Mouse (Mus musculus) urinary bladder, postnatal 4 days (tissue): ENCODE results near the gene Tef.

Experiments used
- DNase-seq, 2 experiments: peaks; one replicate each; pipeline ENCODE4 v3.0.0; 2021 to 2022; ENCODE audit warnings: low spot score in 2 of 2

Gene Tef

DNA sequence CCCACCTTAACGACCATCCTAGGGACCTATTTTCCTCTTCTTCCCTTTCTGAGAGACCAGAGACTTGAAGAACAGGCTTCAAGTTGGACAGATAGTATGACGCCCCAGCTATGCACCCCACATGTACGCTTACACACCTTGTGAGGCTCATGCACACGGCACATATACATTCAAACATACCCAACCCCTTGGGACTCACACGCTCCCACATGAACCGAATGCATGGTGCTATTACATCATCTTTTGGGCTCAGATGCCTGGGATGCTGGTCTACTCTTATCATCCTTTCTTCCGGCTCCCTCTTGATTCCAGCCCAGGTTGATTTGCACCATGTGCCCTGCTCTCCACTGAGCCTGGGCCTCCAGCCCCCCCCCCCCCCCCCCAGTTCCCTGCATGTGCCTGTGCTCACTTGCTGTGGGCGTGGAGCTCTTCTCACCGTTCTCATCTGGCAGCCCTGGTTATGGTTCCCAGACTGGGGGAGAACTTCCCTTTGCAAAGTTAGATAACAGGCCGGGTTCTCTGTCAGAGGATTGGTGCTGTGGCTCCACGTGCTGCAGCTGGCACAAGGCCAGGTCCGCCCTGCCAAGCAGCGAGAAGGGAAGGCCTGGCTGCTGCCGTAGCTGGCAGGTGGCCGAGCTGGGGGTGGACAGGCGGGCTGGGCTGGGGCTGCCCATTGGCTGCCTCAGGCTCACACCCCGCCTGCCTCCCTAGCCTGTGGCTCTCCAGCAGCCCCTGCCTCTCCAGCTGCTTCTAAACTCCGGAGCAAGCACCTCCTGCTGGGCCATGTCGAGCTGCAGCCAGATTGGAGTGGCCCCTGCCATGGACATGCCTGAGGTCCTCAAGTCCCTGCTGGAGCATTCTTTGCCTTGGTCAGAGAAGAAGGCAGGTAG is at the start of gene Tef:
TSS of gene Tef (plus strand) at position 421 of the 890 bp plus-strand sequence.
- peak; percentile 100 for DNase-seq

DNA sequence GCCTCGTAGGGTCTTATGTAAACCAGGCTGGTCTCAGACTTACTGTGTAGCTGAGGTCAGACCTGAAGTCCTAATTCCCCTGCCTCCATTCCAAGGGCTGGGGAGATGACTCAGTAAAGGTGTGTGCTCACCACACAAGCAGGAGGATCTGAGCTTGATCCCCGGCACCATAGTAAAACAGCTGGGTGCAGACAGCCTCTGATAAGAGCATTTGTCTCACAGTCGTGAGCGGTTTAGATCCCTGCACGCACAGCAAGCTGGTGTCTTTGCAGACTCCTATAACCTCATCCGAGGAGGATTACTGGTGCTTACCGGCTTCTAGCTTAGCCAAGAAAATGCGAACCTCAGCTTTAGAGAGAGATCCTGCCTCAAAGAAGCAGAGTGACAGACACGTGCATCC is 48.6 kb upstream of the Tef start:
- DNase-seq: no peak

DNA sequence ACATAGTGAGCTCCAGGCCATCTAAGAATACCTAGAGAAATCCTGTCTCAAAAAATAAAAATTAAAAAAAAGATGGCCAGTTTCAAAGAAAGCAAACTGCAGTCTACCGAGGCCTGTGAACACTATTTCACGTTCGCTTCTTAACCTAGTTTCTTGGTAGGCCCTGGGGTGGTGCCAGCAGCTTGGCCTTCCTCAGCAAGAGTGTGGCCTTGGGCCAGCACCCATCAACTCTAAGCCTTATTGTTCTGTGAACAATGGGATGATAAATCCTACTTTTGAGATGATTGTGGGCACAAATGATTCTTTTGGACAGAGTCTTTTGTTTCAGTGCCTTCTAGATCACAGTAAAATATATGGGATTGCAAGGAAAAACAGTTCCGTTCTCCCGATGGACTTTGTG is 43.5 kb upstream of the Tef start:
- no peak for DNase-seq

GRCm38 (mm10) chr15:81759542-81759941 is 42.7 kb upstream of the Tef start:
- no peak for DNase-seq

DNA sequence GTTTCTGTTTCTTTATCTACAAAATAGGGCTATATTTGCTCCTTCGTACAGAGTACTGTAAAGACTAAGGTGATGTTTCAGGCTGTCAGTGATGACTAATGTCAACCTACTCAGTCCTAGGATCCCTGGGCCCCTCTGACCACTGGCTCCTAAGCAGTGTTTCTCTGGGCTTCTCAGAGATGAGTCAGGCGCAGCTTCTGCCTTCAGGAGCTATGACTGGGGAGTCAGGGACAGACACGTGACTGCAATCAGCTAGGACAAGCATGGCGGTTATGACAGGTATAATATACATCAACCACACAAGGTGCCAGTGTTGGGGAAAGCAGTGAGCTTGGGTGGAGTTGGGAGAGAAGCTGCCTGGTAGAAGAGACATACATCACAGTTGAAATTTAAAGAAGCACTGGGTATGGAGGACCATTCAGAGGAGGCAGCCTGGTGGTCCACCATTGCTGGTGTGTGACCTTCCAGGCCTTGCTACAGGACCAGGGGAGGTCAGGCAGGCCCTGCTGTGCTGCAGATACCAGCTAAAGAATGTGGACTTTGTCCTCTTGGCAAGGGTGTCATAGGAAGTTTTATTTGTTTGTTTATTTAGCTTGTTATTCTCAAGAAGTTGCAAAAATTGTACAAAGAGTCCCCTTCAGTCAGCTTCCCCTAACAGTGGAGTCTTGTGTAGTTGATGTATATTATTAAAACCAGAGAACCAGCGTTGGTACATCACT is 41.7 kb upstream of the Tef start:
- DNase-seq: no peak

GRCm38 (mm10) chr15:81761381-81761780 is 40.8 kb upstream of the Tef start:
- DNase-seq: no peak

- DNase-seq: no peak
Observed at GRCm38 (mm10) chr15:81761959-81762358, 40.3 kb upstream of the Tef start.

- no peak for DNase-seq
Observed at GRCm38 (mm10) chr15:81764573-81764972, 37.6 kb upstream of the Tef start.

DNA sequence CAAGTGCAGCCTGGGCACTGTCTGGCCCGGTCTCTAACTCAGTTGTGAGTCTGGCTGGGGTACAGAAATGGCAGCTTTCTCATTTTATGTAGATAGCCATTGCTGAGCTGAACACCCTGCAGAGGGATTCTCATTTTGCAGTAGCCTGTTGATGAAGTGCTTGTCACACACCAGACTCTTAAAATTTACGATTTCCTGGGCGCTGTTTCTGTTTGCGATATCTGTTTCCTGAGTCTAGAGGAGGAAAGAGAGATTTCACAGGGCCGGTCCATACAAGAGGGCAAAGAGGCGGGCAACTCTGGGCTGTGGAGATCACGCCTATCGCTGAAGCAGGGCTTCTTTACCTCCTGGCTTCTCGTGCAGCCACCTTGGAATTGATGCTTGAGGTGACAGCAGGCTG is 36.6 kb upstream of the Tef start:
- no peak for DNase-seq

GRCm38 (mm10) chr15:81766439-81766838 is 35.8 kb upstream of the Tef start:
- DNase-seq: no peak

GRCm38 (mm10) chr15:81769037-81769436 is 33.2 kb upstream of the Tef start:
- DNase-seq: no peak

DNA sequence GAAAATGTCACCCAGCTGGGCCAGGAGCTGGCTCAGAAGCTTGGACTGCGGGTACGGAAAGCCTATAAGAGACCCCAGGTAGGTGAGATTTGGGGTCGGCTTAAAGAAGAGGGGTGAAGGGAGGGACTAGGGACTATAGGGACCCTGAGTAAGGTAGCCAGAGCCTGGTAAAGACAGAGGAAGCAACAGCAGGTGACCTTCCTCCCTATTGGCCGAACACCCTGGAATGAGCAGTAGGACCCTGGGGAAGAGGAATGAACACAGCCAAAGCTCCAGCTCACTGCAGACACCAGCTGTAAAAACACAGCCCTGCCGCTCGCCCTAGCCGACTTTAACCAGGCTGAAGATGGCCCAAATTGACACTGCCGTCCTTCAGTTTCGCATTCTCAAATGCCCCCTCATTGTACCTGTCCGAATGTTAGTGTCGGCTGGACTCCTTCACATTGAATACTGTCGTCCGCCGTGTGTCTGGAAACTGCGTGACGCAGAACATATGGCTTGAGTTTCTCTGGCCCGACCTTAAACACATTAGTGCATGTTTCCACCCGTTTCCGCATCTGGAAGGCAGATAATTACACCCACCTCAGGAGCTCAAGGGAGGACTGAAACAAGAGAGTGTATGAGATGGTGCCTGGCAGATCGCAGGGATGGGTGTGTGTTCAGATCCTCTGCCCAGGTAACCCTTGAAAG is 29.6 kb upstream of the Tef start:
- DNase-seq: no peak

GRCm38 (mm10) chr15:81774505-81775171 is 27.6 kb upstream of the Tef start:
- DNase-seq: no peak

GRCm38 (mm10) chr15:81776631-81777422 is 25.4 kb upstream of the Tef start:
- no peak for DNase-seq

GRCm38 (mm10) chr15:81781816-81782215 is 20.4 kb upstream of the Tef start:
- no peak for DNase-seq

DNA sequence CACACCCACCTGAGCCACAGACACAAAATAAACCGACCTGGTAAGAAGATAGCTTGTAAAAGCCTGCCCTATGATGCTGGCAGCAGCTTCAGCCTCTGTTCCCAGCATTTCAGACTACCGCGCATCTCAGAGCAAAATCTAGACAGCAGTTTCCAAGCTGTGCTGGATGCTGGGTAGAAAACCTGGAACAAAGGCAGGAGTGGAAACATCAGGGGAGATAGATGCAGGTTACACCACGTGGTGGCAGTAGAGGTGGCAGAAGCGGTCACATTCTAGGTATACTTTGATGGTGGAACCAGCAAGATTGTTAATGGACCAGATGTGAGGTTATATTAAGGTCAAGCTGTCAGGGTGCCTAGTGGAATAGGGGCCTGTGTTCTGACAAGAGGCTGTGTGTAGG is 17.5 kb upstream of the Tef start:
- no peak for DNase-seq

DNA sequence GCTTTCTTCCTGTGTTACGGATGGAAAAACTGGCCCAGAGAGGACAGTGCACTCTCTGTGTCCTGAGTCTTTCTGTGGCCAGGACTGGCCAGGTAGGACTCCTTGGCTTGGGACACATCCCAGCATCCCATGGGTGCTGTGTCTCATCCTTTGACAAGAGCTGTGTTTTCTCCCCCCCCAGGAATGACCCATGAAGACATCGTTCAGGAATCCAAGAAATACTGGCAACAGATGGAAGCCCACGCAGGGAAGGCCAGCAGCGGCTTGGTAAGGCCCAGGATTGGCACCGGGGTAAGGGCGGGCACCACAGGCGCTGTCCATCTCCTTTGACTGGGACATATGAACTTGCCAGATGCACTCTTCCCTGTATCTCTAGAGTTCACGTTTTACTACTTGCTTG is 16.5 kb upstream of the Tef start:
- no peak for DNase-seq

DNA sequence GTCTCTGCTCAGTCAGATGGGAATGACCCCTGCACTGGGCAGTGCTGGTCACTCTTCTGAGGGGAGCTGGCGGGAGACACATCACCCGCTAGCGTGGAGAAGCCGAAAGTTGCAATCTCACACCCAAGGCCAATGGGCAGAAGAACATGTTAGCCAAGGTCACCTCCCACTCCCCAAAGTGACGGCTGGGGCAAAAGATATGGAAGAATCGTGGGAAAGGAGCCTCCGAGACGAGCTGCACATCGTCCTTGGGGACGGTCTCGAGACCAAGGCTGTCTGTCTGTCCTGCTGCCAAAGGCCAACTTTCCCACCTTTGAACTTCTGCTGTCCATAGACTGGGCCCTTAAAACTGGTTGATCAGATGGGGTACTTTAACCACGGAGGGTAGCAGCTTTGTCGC is 14.7 kb upstream of the Tef start:
- DNase-seq: no peak

- DNase-seq: no peak
Observed at GRCm38 (mm10) chr15:81792444-81792843, 9.8 kb upstream of the Tef start.

DNA sequence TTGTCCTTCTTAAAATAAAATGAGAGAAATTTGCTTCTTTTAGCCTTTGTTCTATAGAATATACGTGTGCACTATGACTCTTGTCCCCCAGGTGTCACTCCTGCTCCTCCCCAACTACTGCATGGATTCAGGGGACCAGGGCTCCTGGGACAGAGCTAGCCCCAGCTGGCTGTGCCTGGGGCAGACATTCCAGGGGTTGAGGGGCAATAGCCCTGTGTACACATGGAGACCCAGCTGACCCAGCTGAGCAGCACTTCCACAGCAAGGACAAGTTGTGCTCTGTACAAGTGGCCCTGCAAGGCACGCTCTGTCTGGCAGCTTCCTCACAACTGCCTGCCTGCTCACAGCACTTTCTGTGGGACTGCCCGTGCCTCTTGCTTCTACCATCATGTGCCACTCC is 6.0 kb upstream of the Tef start:
- DNase-seq: no peak

DNA sequence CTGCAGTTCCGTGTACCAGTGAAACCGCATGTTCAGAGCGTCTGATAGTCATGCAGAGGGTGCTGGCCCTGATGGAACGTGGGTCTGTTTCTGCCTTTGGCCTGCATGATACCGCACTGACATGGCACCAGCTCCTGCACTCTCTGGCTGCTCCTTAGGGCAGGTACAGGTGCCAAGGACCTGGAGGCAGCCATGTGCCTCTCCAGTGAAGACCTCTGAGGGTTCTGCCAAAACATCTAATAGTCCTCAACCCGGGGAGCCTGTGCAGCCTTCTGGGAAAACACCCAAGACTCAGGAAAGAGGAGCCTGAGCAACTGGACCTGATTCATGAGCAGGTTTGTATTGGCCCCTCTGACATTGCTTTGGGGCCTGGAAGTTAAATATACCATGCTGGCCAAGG is 4.4 kb upstream of the Tef start:
- no peak for DNase-seq
